Mouse (Mus musculus) MEL (cell line): ENCODE measurements around the gene Nsmf. TPM values are rescaled to one million over a fixed set of nuclear protein-coding genes. Genes with fewer than 3 reads are reported as not detected.
A peak's percentile ranks its signal among the peaks of the same experiment; 100 is the strongest.

ENCODE experiments used
- DNase-seq: peaks from one replicate; pipeline ENCODE4 v3.0.0; 2011; ENCODE audit warnings: low read depth, low spot score
- H3K27ac ChIP-seq: 2 replicates; pipeline ENCODE4 v1.5.1; 2012; ENCODE audit warnings: low read depth, mild to moderate bottlenecking, control low read depth, low read length, moderate library complexity; ENCODE audit not compliant: control insufficient read depth
- H3K27me3 ChIP-seq, 2 experiments: fragments of 150-350 bp in 1 of 2; sonication (generic) in 1 of 2; 2 replicates each; pipeline ENCODE4 v1.6.1; 2012; ENCODE audit warnings: low read length in 2 of 2, mild to moderate bottlenecking in 2 of 2, improper control_type of control experiment in 1 of 2, moderate library complexity in 1 of 2; ENCODE audit not compliant: insufficient read depth in 2 of 2, control insufficient read depth in 1 of 2
- H3K36me3 ChIP-seq, 2 experiments: 2 replicates each; pipeline ENCODE4 v1.6.1; 2012 to 2014; ENCODE audit warnings: low read length in 2 of 2, improper control_type of control experiment in 1 of 2, inconsistent platforms in 1 of 2, mild to moderate bottlenecking in 1 of 2; ENCODE audit not compliant: insufficient read depth in 2 of 2, control insufficient read depth in 1 of 2
- H3K4me1 ChIP-seq, 2 experiments: fragments of 150-350 bp in 1 of 2; sonication (generic) in 1 of 2; 2 replicates each; pipeline ENCODE4 v1.6.1; 2012; ENCODE audit warnings: low read length in 2 of 2, improper control_type of control experiment in 1 of 2, mild to moderate bottlenecking in 1 of 2; ENCODE audit not compliant: insufficient read depth in 2 of 2, control insufficient read depth in 1 of 2
- H3K4me3 ChIP-seq, 2 experiments: fragments of 150-350 bp in 1 of 2; sonication (generic) in 1 of 2; 2 replicates each; pipeline ENCODE4 v1.5.1; 2012; ENCODE audit warnings: low read depth in 2 of 2, low read length in 2 of 2, mild to moderate bottlenecking in 2 of 2, moderate library complexity in 2 of 2, control low read depth in 1 of 2, improper control_type of control experiment in 1 of 2; ENCODE audit not compliant: control insufficient read depth in 1 of 2, insufficient read depth in 1 of 2
- H3K79me2 ChIP-seq: 2 replicates; pipeline ENCODE4 v1.6.1; 2012; ENCODE audit warnings: mild to moderate bottlenecking, low read length, moderate library complexity; ENCODE audit not compliant: control insufficient read depth, poor library complexity, insufficient read depth
- H3K9ac ChIP-seq: 2 replicates; pipeline ENCODE4 v1.6.1; 2012; ENCODE audit warnings: low read depth, mild to moderate bottlenecking, control low read depth, low read length, moderate library complexity; ENCODE audit not compliant: control insufficient read depth, poor library complexity, severe bottlenecking
- H3K9me3 ChIP-seq: fragments of 150-350 bp; sonication (generic); replicated peaks from 2 replicates; pipeline ENCODE4 v1.6.1; 2012; ENCODE audit warnings: mild to moderate bottlenecking, low read length, improper control_type of control experiment, moderate library complexity; ENCODE audit not compliant: insufficient read depth
- BHLHE40 ChIP-seq: IDR thresholded peaks from 2 replicates; pipeline ENCODE4 v1.6.1; 2012; ENCODE audit warnings: low read depth, mild to moderate bottlenecking, inconsistent platforms, low read length, improper control_type of control experiment, borderline replicate concordance
- CHD2 ChIP-seq: IDR thresholded peaks from 2 replicates; pipeline ENCODE4 v1.6.1; 2011; ENCODE audit warnings: low read length, improper control_type of control experiment
- E2F4 ChIP-seq: IDR thresholded peaks from 2 replicates; pipeline ENCODE4 v1.6.1; 2011; ENCODE audit warnings: low read depth, low read length, improper control_type of control experiment, borderline replicate concordance
- ELF1 ChIP-seq: IDR thresholded peaks from 2 replicates; pipeline ENCODE4 v1.6.1; 2014; ENCODE audit warnings: low read depth, mild to moderate bottlenecking, inconsistent platforms, low read length, improper control_type of control experiment, moderate library complexity
- GATA1 ChIP-seq: IDR thresholded peaks from 2 replicates; pipeline ENCODE4 v1.6.1; 2011; ENCODE audit warnings: low read depth, low read length, improper control_type of control experiment
- HCFC1 ChIP-seq: IDR thresholded peaks from 2 replicates; pipeline ENCODE4 v1.6.1; 2012; ENCODE audit warnings: low read depth, mild to moderate bottlenecking, inconsistent platforms, low read length, improper control_type of control experiment, moderate library complexity
- MEF2A ChIP-seq: IDR thresholded peaks from 2 replicates; pipeline ENCODE4 v1.6.1; 2014; ENCODE audit warnings: low read depth, mild to moderate bottlenecking, inconsistent platforms, low read length, improper control_type of control experiment; ENCODE audit not compliant: poor library complexity, insufficient replicate concordance, severe bottlenecking; ENCODE audit errors: extremely low read depth
- POLR2A ChIP-seq, 2 experiments: IDR thresholded peaks; 2 replicates each; pipeline ENCODE4 v1.6.1; 2011 to 2012; ENCODE audit warnings: low read length in 2 of 2, mild to moderate bottlenecking in 2 of 2, control low read depth in 1 of 2, improper control_type of control experiment in 1 of 2, low read depth in 1 of 2, moderate library complexity in 1 of 2; ENCODE audit not compliant: control insufficient read depth in 1 of 2, insufficient read depth in 1 of 2, poor library complexity in 1 of 2
- RCOR1 ChIP-seq: IDR thresholded peaks from 2 replicates; pipeline ENCODE4 v1.6.1; 2012; ENCODE audit warnings: low read depth, mild to moderate bottlenecking, inconsistent platforms, low read length, improper control_type of control experiment
- SIN3A ChIP-seq: IDR thresholded peaks from 2 replicates; pipeline ENCODE4 v1.6.1; 2012; ENCODE audit warnings: low read length, improper control_type of control experiment, inconsistent platforms
- SMC3 ChIP-seq: IDR thresholded peaks from 2 replicates; pipeline ENCODE4 v1.6.1; 2011; ENCODE audit warnings: low read depth, low read length, improper control_type of control experiment
- TAL1 ChIP-seq: IDR thresholded peaks from 2 replicates; pipeline ENCODE4 v1.6.1; 2012; ENCODE audit warnings: mild to moderate bottlenecking, inconsistent platforms, low read length, moderate library complexity, mixed read lengths
- TBP ChIP-seq: IDR thresholded peaks from 2 replicates; pipeline ENCODE4 v1.8.0; 2011; ENCODE audit warnings: low read depth, low read length, improper control_type of control experiment
- polyA plus RNA-seq, 2 experiments: library from polyadenylated mRNA; stranded (reverse) in 1 of 2; unstranded in 1 of 2; fragments of >175 nt in 1 of 2; fragments of >200 nt in 1 of 2; gene quantifications; 2 replicates each; pipeline versions ENCODE4 v1.2.1 to v1.2.4; 2012; ENCODE audit warnings: low replicate concordance in 2 of 2, low read depth in 1 of 2; ENCODE audit not compliant: insufficient read length in 2 of 2, insufficient read depth in 1 of 2, missing spikeins in 1 of 2
- total RNA-seq: library from RNA; depleted of rRNA; stranded (reverse); fragments of 300-350 nt; gene quantifications from 2 replicates; pipeline ENCODE4 v1.2.3, GENCODE M21; 2012

The Nsmf gene
- total and polyA plus RNA-seq, 3 experiments: 13.3 to 25.8 TPM; not detected in 1

GRCm38 (mm10) chr2:25053101-25053500 lies 1.1 kb upstream of the Nsmf start:
- Histone ChIP-seq H3K79me2 (no peaks in the 10 kb centered on the region; the same call in 1 of the 2 replicates), H3K9ac (no peak overlapping the region), H3K9me3 (no peaks in the 10 kb centered on the region), H3K4me1 (peaks cover 0 to 5% of the 10 kb centered on the region in 2 experiments; a peak in 2 of 4 replicates), H3K4me3 (no peak overlapping the region), H3K36me3 (no peaks in the 10 kb centered on the region; a peak in 1 of 4 replicates), H3K27me3 (no peaks in the 10 kb centered on the region), H3K27ac (no peak overlapping the region)
- TF ChIP-seq ELF1 (no peak), SMC3 (no peak), TAL1 (no peak), RCOR1 (no peak), MEF2A (no peak), GATA1 (no peak), POLR2A (IDR thresholded peaks at IDR 0.05; ENCODE audit: control insufficient read depth in 1 of 2, insufficient read depth in 1 of 2, low read depth in 1 of 2, low read length in 2 of 2, poor library complexity in 1 of 2) (no peak)
- DNase-seq: no peak

DNA sequence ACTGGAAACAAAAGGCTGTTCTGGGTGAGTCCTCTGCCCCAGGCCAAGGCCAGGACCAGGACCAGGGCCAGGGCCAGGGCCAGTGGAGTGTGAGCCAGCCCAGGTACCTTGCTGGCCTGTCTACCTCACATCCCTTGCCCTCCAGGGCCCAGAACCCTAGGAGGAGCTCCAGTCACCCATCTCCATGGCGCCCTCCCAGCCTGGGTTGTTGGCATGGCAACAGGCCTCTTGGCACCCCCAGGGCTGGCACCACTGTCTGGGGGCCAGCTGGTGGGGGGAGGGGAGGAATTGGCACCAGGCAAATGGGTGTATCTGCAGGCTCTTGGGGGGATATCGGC lies 882 bp downstream of the Nsmf start:
- Histone ChIP-seq H3K27ac (no peak overlapping the region), H3K4me3 (peak overlapping the region; percentile 61 to 98), H3K36me3 (no peaks in the 10 kb centered on the region; a peak in 1 of 4 replicates), H3K4me1 (peaks cover 0 to 5% of the 10 kb centered on the region in 2 experiments; a peak in 2 of 4 replicates), H3K9me3 (no peaks in the 10 kb centered on the region), H3K27me3 (no peaks in the 10 kb centered on the region), H3K79me2 (no peaks in the 10 kb centered on the region; the same call in 1 of the 2 replicates), H3K9ac (peak overlapping the region; percentile 73)
- peak; percentile 22 for DNase-seq
- no peak for TF ChIP-seq BHLHE40

GRCm38 (mm10) chr2:25055409-25056155 lies 1.4 kb downstream of the Nsmf start:
- DNase-seq: no peak
- no peaks in the 10 kb centered on the region; the same call in 1 of the 2 replicates for H3K79me2 ChIP-seq
- H3K4me1 ChIP-seq: peaks cover 0 to 5% of the 10 kb centered on the region in 2 experiments; a peak in 2 of 4 replicates
- no peak overlapping the region for H3K4me3 ChIP-seq
- H3K27me3 ChIP-seq: no peaks in the 10 kb centered on the region
- H3K9me3 ChIP-seq: no peaks in the 10 kb centered on the region
- H3K9ac ChIP-seq: no peak overlapping the region
- no peak overlapping the region for H3K27ac ChIP-seq
- H3K36me3 ChIP-seq: no peaks in the 10 kb centered on the region; a peak in 1 of 4 replicates
- TF ChIP-seq SIN3A: no peak
- no peak for TF ChIP-seq E2F4
- no peak for TF ChIP-seq TBP
- TF ChIP-seq CHD2: no peak
- TF ChIP-seq BHLHE40: no peak
- no peak for TF ChIP-seq HCFC1
